Mouse (Mus musculus): ENCODE measurements around the gene Trim52.
"Not testable (repeated sequence)": the region's sequence is repeated elsewhere in the genome, so short reads cannot be mapped to it uniquely, and the experiment has no call there.

Trim52 gene

DNA sequence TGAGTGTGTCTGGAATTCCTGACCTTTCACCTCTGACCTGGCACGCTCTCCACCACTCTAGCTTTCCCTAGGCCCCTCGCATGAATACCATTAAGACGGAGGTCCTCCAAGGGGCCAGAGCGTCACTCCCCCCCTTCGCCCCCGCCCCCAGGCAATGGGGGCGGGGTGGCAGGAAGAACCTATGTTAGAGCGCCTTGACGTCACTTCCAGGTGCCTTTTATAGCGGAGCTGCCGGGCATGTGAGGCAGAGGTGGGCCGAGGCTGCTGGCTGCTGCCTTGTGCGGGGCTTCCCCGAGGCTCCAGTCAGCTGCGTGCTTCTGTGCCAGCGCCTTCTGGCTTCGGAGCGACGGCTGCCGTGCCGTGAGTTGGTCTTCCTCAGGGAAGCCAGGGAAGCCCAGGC lies at the start of gene Trim52:
Gene Trim52 (plus strand): TSS at position 219 of the 400 bp plus-strand sequence.
- DNase-seq (ENCODE audit: extremely low spot score) = no peak

DNA sequence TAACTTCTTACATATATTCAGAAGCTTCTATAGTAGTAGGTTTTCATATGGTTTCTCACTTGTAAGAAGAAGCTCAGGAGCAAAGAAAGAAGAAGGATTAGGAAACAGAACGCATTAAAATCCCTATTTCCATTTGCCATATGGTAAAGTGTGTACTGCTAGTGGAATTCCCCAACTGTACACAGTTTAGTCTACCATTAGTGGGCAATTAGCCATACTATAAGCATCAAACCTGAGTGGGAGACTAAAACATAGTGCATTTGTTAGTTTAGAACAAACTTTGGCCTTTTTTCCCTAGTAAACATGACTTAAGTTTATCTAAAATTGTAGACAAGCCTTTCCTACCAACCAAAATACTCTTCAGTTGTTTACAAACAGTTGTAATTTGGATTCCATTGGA lies 33.4 kb upstream of the Trim52 start:
- DNase-seq (ENCODE audit: extremely low spot score) = no peak

DNA sequence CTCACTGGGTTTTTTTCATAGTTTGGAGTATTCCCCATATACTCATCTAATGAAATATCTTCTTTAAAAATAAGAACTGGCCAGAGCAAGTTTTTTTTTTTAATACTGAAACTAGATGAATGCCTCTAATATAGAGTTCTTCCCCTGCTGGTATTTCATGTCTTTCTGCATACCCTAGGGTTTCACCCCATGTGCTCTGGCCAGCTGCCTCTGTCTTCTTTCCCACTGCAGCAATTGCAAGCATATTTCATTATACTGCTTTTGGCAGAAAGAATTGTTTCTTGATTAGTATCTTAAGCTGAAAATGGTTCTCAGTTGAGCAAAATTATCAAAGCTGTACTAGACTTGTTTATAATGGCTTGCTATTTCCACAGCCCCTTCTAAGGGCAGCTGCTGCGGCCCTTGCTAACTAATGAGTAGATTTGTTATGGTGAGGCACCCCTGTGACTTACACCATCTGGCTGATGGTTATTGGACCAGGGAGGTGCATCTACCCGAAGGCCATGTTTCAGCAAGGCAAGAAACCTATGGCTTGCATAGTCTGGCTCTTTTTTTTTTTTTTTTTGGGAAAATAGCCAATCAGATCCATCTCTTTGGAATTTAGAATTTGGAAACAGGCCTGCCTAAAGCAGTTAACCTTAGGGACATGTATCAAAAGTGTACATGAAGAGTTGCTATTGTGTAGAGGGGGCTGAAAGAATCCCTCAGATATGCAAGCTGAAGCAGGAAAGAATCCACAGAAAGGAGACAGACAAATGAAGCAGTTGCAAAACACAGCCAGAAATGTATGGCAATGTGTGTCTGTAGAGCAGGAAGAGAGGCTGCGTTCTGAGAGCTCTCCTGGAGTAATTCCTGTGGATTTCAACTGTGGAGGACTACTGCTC lies 30.6 kb upstream of the Trim52 start:
- DNase-seq (ENCODE audit: extremely low spot score) = no peak

DNA sequence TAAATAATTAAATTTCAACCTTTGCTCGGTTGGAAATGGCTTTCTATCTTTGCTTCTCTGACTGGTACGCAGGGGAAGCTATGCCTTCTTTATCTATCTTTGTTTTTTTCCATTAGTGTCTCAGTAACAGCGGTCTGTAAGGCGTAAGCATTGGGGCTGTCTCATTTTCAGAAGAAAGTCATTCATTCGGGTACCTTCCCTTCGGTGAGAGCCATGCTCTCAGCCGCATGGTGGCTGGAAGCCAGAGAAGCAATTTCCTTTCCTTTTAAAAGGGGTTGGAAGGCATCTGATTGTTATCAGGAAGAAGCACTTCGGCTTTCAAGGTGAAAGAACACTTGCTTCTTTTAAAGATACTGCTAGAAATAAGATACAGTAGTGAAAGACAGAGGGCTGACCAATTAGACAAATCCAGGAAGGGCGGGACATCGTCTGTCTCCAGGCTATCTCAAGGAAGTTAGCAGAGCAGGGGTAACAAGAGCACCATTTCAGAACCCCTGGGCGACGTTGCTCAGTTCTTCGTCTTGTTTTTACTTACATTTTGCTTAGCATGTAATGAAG lies 17.4 kb upstream of the Trim52 start:
- DNase-seq (ENCODE audit: extremely low spot score) = no peak

DNA sequence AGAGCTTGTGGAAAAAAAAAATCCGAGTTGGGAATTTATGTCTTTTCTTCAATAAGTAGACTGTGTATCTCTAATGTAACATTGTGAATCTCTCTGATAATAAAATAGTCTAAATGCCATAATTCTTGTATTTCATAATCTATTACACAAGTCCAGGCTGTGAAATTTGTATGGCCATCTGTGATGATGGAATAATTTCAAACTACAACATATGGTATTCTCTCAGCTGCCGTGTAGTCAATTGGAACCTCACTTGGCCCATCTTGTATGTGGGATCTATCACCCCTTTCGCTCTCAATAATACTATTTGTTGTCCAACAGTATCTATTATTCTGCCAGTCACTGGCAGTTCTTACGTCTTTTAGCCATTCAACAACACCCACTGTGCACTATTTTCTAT lies 9.2 kb upstream of the Trim52 start:
- DNase-seq (ENCODE audit: extremely low spot score) = no peak

DNA sequence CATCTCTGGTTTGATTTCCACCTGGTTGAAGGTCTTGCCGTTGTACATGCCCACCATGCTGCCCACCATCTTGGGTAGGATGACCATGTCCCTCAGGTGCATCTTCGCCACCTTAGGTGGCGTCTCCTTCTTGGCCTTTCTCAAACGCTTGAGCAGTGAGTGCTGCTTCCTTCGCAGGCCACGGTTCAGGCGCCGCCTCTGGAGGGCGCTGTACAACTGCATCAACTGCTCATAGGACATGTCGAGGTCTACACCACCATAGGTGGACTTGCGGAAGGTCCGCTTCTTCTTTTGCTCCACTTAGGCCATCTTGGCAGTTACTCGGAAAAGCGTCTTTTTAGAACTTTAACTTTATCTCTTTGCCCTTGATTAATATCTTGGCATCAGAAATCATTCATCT lies 5.1 kb upstream of the Trim52 start:
- DNase-seq (ENCODE audit: extremely low spot score) = no peak

DNA sequence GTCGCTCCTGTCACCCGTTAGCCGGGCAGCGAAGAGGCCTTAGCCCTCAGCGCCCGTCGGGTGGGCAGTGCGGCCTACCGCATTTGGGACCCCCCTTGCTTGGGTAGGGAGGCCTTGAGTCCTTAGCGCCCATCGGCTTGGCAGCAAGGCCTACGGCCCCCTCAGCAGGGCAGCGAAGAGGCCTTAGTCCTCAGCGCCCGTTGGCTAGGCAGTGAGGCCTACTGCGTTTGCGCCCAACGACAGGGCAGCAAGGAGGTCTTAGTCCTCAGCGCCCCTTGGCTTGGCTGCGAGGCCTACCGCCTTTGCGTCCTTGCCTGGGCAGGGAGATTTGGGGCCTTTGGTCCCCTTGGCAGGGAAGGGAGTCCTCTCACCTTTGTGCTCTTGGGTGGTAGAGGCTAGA lies 427 bp downstream of the Trim52 start:
- no peak for DNase-seq (ENCODE audit: extremely low spot score)

DNA sequence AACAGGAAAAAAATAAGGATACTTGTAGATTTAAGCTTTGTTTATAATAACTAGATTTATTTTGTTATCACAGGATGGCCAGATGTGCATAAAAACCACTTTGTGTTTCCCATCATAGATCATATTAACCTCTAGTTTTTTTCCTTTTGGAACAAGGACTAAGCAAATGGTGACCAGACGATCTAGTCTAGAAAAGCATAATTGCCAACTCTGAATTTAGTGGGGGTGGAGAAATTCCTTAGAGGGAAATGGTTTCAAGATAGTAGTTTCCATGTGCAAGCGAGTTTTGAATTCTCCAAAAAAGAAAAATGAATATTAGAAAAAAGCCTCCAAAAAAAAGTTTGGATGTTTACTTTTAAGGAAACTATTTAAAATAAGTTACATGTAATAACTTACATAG lies 13.4 kb downstream of the Trim52 start:
- DNase-seq (ENCODE audit: extremely low spot score) = no peak

DNA sequence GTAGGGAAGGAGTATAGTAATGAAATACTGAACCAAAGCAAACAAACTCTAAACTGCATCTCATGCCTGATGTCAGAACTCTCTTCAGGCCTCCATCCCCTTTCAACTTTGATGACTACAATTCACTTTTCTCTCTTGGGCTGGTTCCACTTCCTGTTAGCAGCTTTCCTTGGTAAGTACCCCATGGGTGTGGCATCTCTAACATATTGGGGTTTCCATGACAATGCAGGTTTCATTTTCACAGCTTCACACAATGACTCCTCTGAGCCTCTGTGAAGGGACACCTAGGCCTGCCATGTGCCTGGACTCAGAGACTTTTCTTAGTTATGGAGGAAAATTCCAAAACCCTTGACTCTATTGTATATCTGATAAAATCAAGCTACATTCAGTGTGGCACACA lies 30.3 kb downstream of the Trim52 start:
- DNase-seq (ENCODE audit: extremely low spot score) = no peak

DNA sequence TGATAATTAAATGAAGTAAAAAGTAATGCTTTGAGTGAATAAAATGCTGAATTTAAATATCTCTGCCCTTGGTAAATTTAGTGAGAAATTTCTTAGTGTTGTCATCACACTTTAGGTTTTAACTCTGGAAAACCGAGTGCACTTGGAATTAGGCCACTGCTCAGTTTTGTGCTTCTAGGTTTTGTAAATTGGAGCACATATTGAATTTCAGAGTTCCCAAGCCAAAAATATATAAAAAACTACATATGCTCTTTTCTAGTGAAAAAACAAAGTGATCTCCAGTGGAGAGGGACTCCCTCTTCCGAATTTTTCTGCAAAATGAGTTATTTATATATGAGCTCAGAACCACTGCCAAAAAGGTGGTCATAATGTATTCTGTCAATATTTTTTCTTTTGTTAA lies 45.2 kb downstream of the Trim52 start:
- no peak for DNase-seq (ENCODE audit: extremely low spot score)

DNA sequence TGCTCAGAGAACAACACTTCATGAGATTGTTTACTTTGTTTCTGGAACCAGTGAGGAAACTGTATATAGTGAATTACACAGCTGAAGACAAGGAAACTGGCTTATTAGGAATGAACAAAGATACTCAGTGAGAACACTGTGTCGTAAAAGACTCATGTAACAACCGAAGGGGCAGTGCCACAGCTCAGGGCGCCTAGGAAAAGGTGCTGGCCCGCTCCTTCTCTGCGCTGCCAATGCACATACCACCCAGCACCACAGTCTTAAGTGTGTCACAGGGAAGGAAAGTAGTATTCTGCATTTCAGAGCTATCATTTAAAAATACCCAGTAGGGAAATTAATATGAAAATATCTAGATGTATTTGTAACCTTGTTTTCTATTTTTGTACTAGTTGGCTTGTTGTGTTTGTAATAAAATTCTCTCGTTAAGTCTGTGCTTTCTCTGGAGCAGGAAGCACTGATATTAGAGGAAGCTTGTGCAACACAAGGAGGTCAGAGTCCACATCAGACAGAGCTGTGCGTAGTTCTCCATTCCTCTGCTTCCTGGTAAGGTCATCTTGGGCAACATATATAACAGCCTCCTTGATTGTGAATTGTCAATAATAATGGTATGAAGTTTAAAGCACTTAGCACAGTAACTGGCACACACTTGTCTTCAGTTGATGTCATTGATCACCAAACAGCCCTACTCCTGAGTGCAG lies 49.0 kb downstream of the Trim52 start:
- no peak for DNase-seq (ENCODE audit: extremely low spot score)

DNA sequence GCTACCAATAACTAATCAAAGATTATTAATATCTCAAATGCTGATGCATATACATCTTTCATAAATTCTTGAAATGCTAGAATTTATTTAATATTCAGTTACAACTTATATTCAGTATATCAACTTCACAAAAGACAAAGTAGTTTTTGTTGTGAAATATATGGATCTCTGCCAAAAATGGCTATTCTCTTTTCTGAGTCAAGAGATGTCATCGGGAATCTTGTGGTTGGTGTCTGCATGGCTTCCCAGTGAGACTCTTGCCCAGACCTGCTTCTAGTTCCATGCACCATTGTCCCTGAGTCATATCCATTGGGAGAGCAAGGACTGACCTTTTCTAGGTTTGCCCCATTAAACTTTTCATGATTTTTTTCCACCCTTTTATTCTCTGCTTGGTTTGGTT lies 50.5 kb downstream of the Trim52 start:
- DNase-seq (ENCODE audit: extremely low spot score) = no peak

DNA sequence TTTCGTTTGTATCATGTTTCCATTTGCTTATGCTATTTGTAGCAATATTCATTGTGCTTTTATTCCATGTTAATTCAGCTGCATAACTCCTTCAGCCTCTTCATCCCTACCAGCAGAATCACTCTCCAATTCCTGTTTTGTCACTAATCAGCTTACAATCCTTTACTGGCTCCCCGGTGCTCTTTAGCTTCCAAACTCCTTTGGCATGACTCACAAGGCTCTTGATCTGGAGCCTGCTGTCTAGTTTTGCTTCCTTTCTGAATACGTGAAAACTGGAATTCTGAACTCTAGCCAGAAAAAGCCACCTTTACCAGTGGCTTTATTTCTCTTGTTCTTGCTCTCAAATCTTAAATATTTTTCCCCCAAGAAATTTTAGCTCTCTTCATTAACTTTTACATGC lies 56.3 kb downstream of the Trim52 start:
- no peak for DNase-seq (ENCODE audit: extremely low spot score)

DNA sequence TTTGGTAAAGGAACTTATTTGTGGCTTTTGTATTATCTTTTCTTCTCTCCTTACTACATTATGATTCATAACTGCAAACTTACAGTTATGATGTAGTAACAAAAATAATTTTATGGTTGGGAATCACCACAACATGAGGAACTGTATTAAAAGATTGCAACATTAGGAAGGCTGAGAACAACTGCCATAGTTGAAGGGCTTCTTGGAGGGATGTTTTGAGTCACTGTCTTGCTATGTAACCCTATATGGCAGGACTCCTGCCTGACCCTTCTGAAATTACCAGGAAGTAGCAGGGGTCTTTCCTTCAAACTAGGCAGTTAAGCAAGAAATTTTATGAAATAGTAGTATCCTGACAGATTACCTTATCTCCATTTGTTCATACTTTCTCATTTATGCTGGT lies 57.2 kb downstream of the Trim52 start:
- DNase-seq (ENCODE audit: extremely low spot score) = no peak

DNA sequence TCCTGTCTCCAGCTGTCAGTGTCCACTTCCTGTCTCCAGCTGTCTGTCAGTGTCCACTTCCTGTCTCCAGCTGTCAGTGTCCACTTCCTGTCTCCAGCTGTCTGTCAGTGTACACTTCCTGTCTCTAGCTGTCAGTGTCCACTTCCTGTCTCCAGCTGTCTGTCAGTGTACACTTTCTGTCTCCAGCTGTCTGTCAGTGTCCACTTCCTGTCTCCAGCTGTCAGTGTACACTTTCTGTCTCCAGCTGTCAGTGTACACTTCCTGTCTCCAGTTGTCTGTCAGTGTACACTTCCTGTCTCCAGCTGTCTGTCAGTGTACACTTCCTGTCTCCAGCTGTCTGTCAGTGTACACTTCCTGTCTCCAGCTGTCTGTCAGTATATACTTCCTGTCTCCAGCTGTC lies 57.9 kb downstream of the Trim52 start:
- not testable (repeated sequence) for DNase-seq (ENCODE audit: extremely low spot score)

DNA sequence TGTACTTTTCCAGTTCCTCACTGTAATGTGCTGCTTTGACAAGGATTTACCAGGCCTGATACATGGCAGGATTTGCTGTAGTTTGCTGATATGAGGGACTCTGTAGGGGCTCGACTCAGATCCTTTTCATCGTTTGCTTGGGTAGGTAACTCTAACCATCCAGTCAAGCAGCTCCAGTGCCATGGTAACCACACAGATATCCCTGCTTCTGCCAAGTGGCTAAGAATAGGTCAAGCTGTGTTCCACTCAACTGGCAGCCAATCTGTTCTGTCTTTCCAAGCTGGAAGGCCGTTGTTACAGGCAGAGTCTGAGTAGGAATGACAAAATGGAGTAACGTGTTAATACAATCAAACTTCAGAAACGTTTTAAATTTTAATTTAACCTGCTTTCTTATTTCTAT lies 70.9 kb downstream of the Trim52 start:
- DNase-seq (ENCODE audit: extremely low spot score) = no peak

DNA sequence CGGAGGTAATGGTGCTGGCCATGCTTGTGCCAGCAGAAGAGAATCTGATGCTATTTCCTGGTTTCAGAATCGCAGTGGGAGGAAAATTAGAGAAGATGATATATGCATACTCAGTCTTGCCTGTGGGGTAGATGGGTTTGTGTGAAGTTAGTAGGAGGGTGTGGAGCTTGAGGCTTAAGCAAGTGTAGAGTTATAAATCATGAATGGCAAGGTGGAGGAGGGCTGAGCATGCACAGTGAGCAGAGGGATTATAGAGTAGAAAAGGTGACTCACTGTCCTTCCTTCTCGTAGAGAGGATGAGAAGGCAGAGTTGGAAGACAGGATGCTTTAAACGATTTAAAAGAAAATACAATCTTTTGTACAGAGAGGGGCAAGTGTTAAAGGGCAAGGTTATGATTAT lies 72.2 kb downstream of the Trim52 start:
- DNase-seq (ENCODE audit: extremely low spot score) = no peak

DNA sequence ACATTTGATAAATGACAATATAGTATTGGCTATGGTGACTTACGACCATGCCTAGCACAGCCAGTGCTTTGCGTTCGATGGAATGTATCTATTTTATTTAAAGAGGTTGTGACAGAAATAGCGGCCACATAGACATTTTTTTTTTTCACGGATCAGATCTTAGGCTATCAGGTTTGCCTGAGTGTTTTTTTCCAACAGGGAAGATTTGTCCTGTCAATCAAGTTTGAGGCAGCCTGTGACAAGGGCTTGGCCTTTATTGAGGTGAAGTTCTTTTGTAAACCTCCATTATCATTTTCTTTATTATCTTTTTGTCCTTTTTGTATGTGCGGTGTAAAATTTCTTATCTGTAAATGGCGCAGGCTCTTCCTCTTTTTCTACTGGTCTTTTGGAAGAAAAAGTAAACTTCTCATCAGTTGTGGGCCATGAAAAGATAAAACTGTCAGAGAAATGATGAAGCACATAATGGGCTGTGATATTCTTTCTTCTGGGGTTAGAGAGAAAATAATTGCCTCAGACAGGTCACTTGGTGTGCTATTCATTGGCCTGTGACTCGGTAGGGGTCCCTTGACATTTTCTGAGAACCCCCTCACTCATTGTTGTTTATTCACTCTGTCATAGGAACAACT lies 73.2 kb downstream of the Trim52 start:
- DNase-seq (ENCODE audit: extremely low spot score) = no peak

DNA sequence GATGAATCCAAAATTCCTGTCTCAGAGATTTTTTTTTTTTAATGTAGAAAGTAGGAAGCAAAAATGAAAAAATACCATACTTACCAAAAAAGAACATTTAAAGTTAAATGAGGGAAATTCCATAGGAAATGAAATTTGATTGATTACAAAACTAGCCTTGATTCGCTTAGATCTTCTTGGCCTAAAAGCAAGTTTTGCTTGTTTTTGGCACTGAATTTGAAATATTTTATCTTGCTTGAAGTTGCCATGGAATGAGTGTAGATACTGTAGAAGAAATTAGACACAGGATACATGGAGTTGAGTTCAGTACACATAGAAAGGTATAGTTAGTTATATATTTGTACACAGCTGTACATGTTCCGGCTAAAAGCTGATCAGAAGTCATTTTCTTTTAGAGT lies 73.7 kb downstream of the Trim52 start:
- no peak for DNase-seq (ENCODE audit: extremely low spot score)

DNA sequence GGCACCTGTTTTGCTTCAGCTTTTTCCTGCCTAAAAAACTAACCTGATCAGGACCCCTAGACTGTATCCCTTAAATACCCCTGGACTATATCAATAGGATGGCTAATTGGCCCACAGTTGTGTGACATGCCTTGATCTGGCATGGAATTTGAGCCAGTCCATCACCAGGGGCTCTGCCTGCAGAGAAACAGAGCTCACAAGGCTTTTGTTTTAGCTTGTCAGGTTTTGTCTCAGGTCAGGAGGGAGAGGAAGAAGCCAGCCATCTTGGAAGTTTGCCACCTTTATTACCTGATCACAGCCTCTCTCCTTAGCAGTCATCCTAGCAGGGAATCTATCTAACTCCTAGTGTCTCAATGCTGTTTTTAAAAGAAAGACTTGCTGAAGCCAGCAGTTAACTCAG lies 74.6 kb downstream of the Trim52 start:
- DNase-seq (ENCODE audit: extremely low spot score) = no peak

DNA sequence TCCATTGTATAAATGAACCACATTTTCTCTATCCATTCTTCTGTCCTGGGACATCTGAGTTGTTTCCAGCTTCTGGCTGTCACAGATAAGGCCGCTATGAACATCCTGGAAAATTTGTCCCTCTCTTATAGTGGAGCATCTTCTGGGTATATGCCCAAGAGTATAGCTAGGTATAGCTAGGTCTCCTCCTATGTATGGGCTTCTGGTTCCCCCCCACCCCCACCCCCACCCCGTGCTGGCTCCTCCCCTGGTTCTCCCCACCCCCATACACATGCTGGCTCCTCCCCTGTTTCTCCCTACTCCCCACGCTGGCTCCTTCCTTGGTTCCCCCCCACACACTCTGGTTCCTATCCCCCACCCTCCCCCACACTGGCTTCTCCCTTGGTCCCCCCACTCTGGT lies 78.0 kb downstream of the Trim52 start:
- no peak for DNase-seq (ENCODE audit: extremely low spot score)
